Mouse (Mus musculus) left cerebral cortex, adult 18-20 months (tissue): ENCODE measurements around the gene Hhat. TPM values are rescaled to one million over a fixed set of nuclear protein-coding genes. Genes with fewer than 3 reads are reported as not detected.

Source experiments
- DNase-seq, 2 experiments: peaks; one replicate each; pipeline ENCODE4 v3.0.0; 2021 to 2022; ENCODE audit warnings: low spot score in 2 of 2, mixed read lengths in 1 of 2
- total RNA-seq, 2 experiments: library from RNA; stranded (reverse); gene quantifications; 2 replicates each; pipeline ENCODE4 v1.2.3; 2021

Gene Hhat
- total RNA-seq, 2 experiments from 2014 or later = 1.3 to 1.7 TPM

DNA sequence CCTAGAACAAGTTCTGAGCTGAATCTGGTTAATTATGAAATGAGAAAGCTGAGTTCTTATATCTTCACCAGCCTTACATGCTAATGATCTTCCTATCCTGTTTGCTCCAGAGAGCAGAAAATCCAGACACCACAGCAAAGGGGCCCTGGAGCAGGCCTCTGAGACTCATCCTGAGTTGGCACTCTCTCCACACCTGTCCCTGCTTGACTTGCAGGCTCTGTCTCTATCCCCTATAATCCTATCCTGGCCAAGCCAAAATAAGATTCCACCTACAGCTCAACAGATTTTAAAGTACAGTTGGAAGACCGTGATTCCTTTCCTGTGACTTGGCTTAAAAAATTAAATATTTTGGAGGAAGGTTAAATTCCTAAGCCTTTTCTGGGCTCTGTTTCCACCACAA lies 322.5 kb downstream of the Hhat start:
- DNase-seq = no peak

DNA sequence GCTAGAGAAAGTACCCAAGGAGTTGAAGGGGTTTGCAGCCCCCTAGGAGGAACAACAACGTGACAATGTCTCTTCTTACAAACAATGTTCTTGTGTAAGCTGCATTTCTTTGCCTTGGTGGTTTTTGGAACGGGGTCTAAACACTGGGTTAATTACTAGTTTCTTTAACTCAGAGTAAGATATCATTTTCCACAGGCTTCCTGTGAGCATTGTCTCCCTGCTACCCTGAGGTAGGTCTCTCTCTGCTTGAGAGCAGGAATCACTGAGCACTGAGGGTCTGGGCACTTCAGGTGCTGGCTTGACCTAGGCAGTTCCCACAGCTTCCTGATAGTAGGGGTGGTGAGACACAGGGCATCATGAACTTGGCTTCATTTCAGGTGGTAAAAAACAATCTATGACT lies 323.4 kb downstream of the Hhat start:
- DNase-seq = no peak

Other genes with a start within 250 kb of the Hhat start
- gene Sertad4, start 84.5 kb upstream of the Hhat start, total RNA-seq = 10 to 100 TPM; 12.3 to 13.6 TPM